Mouse (Mus musculus): Measurements from ENCODE around the gene Cpz. TPM values are rescaled to one million over a fixed set of nuclear protein-coding genes. Genes with fewer than 3 reads are reported as not detected.

The Cpz gene
- polyA plus RNA-seq, 1 experiment = 0.78 TPM

- TF ChIP-seq GATA1 (IDR thresholded peaks at IDR 0.05; ENCODE audit: low read length) = no peak
These were observed 15.7 kb upstream of the Cpz start for GRCm38 (mm10) chr5:35541059-35541790.

GRCm38 (mm10) chr5:35540555-35540954 is 15.1 kb upstream of the Cpz start:
- TF ChIP-seq GATA1 (IDR thresholded peaks at IDR 0.05; ENCODE audit: low read length) = no peak

GRCm38 (mm10) chr5:35539576-35539975 is 14.1 kb upstream of the Cpz start:
- no peak for TF ChIP-seq GATA1 (IDR thresholded peaks at IDR 0.05; ENCODE audit: low read length)

- no peak for TF ChIP-seq GATA1 (IDR thresholded peaks at IDR 0.05; ENCODE audit: low read length)
These were observed 12.5 kb upstream of the Cpz start for GRCm38 (mm10) chr5:35538022-35538421.

GRCm38 (mm10) chr5:35537474-35537873 is 12.0 kb upstream of the Cpz start:
- no peak for TF ChIP-seq GATA1 (IDR thresholded peaks at IDR 0.05; ENCODE audit: low read length)

GRCm38 (mm10) chr5:35536271-35536670 is 10.8 kb upstream of the Cpz start:
- TF ChIP-seq GATA1 (IDR thresholded peaks at IDR 0.05; ENCODE audit: low read length) = no peak

GRCm38 (mm10) chr5:35531586-35531985 is 6.1 kb upstream of the Cpz start:
- TF ChIP-seq GATA1 (IDR thresholded peaks at IDR 0.05; ENCODE audit: low read length) = no peak

- no peak for TF ChIP-seq GATA1 (IDR thresholded peaks at IDR 0.05; ENCODE audit: low read length)
These were observed 4.9 kb upstream of the Cpz start for GRCm38 (mm10) chr5:35530442-35530841.

GRCm38 (mm10) chr5:35524381-35524780 is 1.1 kb downstream of the Cpz start:
- TF ChIP-seq GATA1 (IDR thresholded peaks at IDR 0.05; ENCODE audit: low read length) = no peak

- TF ChIP-seq GATA1 (IDR thresholded peaks at IDR 0.05; ENCODE audit: low read length) = no peak
These were observed 1.8 kb downstream of the Cpz start for GRCm38 (mm10) chr5:35523735-35524134.

GRCm38 (mm10) chr5:35516781-35517180 is 8.7 kb downstream of the Cpz start:
- no peak for TF ChIP-seq GATA1 (IDR thresholded peaks at IDR 0.05; ENCODE audit: low read length)

GRCm38 (mm10) chr5:35510589-35510988 is 14.9 kb downstream of the Cpz start:
- TF ChIP-seq GATA1 (IDR thresholded peaks at IDR 0.05; ENCODE audit: low read length) = no peak

- no peak for TF ChIP-seq GATA1 (IDR thresholded peaks at IDR 0.05; ENCODE audit: low read length)
These were observed 20.5 kb downstream of the Cpz start for GRCm38 (mm10) chr5:35505016-35505415.

GRCm38 (mm10) chr5:35497344-35497743 is 28.2 kb downstream of the Cpz start:
- TF ChIP-seq GATA1 (IDR thresholded peaks at IDR 0.05; ENCODE audit: low read length) = no peak

GRCm38 (mm10) chr5:35495989-35496388 is 29.5 kb downstream of the Cpz start:
- no peak for TF ChIP-seq GATA1 (IDR thresholded peaks at IDR 0.05; ENCODE audit: low read length)

GRCm38 (mm10) chr5:35494773-35495390 is 30.6 kb downstream of the Cpz start:
- no peak for TF ChIP-seq GATA1 (IDR thresholded peaks at IDR 0.05; ENCODE audit: low read length)

GRCm38 (mm10) chr5:35493770-35494169 is 31.7 kb downstream of the Cpz start:
- TF ChIP-seq GATA1 (IDR thresholded peaks at IDR 0.05; ENCODE audit: low read length) = no peak

Measured in G1E-ER4 (cell line).